Mouse (Mus musculus): ENCODE data around the gene Npas1. TPM values are rescaled to one million over a fixed set of nuclear protein-coding genes. Genes with fewer than 3 reads are reported as not detected.

Npas1 gene
- polyA plus RNA-seq, 1 experiment = not detected

GRCm38 (mm10) chr7:16474445-16474844, 3.1 kb downstream of the Npas1 start:
- H3K4me1 ChIP-seq (ENCODE audit: control insufficient read depth, insufficient read depth, low read length) = no peaks in the 10 kb centered on the region
- TF ChIP-seq POLR2A (IDR thresholded peaks at IDR 0.05; ENCODE audit: borderline replicate concordance, extremely low read depth, low read depth, low read length) (no peak), CTCF (IDR thresholded peaks at IDR 0.05; ENCODE audit: insufficient read depth, low read length) (no peak)
- H3K4me3 ChIP-seq (replicated peaks; ENCODE audit: extremely low read depth, low read depth, low read length) = no peak overlapping the region
- WGBS = 5% methylated on average over 33 of the region's 33 CpGs
- no peak for DNase-seq

GRCm38 (mm10) chr7:16473847-16474246, 3.7 kb downstream of the Npas1 start:
- DNase-seq = no peak
- WGBS = 66% methylated on average over 8 of the region's 8 CpGs
- Histone ChIP-seq H3K4me3 (replicated peaks; ENCODE audit: extremely low read depth, low read depth, low read length) (no peak overlapping the region), H3K4me1 (ENCODE audit: control insufficient read depth, insufficient read depth, low read length) (no peaks in the 10 kb centered on the region)
- TF ChIP-seq CTCF (IDR thresholded peaks at IDR 0.05; ENCODE audit: insufficient read depth, low read length) = no peak
- no peak for TF ChIP-seq POLR2A (IDR thresholded peaks at IDR 0.05; ENCODE audit: borderline replicate concordance, extremely low read depth, low read depth, low read length)

- no peak for DNase-seq
- Histone ChIP-seq H3K4me1 (ENCODE audit: control insufficient read depth, insufficient read depth, low read length) (no peaks in the 10 kb centered on the region), H3K4me3 (replicated peaks; ENCODE audit: extremely low read depth, low read depth, low read length) (no peak overlapping the region)
- 20% methylated on average over 17 of the region's 17 CpGs for whole genome bisulfite sequencing
- TF ChIP-seq POLR2A (IDR thresholded peaks at IDR 0.05; ENCODE audit: borderline replicate concordance, extremely low read depth, low read depth, low read length) (no peak), CTCF (IDR thresholded peaks at IDR 0.05; ENCODE audit: insufficient read depth, low read length) (no peak)
Measured at GRCm38 (mm10) chr7:16472116-16472709, 5.3 kb downstream of the Npas1 start.

DNA sequence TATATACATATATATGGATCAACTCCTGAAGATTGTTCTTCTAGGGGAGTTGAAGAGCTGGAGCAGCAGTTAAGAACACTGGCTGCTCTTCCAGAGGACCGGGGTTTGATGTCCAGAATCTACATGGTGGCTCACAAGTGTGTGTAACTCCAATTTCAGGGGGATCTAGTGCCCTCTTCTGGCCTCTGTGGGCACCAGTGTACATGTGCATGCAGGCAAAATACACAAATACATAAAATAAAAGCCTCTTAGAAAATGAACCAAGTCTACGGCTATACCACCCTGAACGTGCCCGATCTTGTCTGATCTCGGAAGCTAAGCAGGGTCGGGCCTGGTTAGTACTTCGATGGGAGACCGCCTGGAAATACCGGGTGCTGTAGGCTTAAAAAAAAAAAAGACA, 6.0 kb downstream of the Npas1 start:
- no peak for DNase-seq
- WGBS = 43% methylated on average over 9 of the region's 9 CpGs
- Histone ChIP-seq H3K4me1 (ENCODE audit: control insufficient read depth, insufficient read depth, low read length) (no peaks in the 10 kb centered on the region), H3K4me3 (replicated peaks; ENCODE audit: extremely low read depth, low read depth, low read length) (no peak overlapping the region)
- TF ChIP-seq CTCF (IDR thresholded peaks at IDR 0.05; ENCODE audit: insufficient read depth, low read length) (peak; percentile 37; the same call in 1 of the 2 replicates), POLR2A (IDR thresholded peaks at IDR 0.05; ENCODE audit: borderline replicate concordance, extremely low read depth, low read depth, low read length) (no peak)

DNA sequence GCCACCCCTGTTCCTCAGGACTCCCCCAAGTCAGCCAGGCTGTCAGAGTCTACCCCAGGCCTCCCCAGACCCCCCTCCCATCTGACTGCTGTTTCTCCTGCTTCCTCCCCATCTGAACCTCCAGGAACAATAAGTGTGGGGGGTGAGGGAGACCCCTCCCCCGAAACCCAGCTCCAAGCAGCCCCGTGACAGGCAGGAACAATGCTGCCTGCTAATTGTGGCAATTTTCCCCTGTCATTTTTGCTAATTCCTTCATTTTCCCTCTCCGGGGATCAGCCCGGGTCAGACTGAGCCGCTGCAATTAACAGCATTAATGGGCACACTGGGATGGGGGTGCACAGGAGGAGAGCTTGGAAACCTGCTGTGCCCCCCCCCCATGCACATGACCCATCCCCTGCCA, 9.4 kb downstream of the Npas1 start:
- 36% methylated on average over 5 of the region's 5 CpGs for WGBS
- no peak overlapping the region for H3K4me3 ChIP-seq (replicated peaks; ENCODE audit: extremely low read depth, low read depth, low read length)
- TF ChIP-seq POLR2A (IDR thresholded peaks at IDR 0.05; ENCODE audit: borderline replicate concordance, extremely low read depth, low read depth, low read length) (no peak), CTCF (IDR thresholded peaks at IDR 0.05; ENCODE audit: insufficient read depth, low read length) (no peak)
- DNase-seq = no peak
- H3K4me1 ChIP-seq (ENCODE audit: control insufficient read depth, insufficient read depth, low read length) = no peaks in the 10 kb centered on the region

DNA sequence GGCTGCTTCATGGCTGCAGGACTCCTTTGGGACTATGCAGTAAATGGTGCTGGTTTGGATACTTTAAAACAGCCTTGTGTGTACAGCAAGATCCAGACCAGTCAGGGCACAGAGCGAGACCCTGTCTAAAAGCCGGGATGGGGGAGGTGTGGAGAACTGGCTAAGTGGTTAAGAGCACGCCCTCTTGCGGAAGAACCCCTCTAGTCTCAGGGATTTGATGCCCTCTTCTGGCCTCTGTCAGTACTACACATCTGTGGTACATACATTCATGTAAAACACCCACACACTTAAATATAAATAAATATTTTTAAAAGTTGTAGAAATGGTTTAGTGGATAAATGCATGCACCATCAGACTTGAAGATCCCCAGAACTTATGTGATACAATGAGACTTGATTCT, 11.0 kb downstream of the Npas1 start:
- 61% methylated on average over 4 of the region's 4 CpGs for WGBS
- Histone ChIP-seq H3K4me1 (ENCODE audit: control insufficient read depth, insufficient read depth, low read length) (no peaks in the 10 kb centered on the region), H3K4me3 (replicated peaks; ENCODE audit: extremely low read depth, low read depth, low read length) (no peak overlapping the region)
- DNase-seq = no peak
- TF ChIP-seq CTCF (IDR thresholded peaks at IDR 0.05; ENCODE audit: insufficient read depth, low read length) = no peak
- no peak for TF ChIP-seq POLR2A (IDR thresholded peaks at IDR 0.05; ENCODE audit: borderline replicate concordance, extremely low read depth, low read depth, low read length)

DNA sequence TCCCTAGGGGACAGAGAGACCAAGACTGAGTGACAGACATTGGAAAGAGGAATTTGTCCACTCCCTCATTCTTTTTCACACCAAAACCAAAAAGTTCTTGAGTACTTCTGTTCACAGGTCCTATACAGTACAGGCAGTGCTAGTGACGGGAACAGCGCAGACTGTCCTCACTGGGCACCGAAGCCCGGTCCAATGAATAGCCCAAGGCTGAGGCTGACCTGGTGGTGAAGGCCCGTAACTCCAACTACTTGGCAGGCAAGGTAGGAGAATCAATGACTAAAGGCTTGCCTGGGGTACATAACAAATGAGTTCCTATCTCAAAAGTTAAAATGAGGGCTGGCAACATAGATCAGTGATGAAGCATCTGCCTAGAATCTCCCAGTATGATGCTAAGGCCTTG, 12.0 kb downstream of the Npas1 start:
- no peaks in the 10 kb centered on the region for H3K4me1 ChIP-seq (ENCODE audit: control insufficient read depth, insufficient read depth, low read length)
- TF ChIP-seq POLR2A (IDR thresholded peaks at IDR 0.05; ENCODE audit: borderline replicate concordance, extremely low read depth, low read depth, low read length) = no peak
- TF ChIP-seq CTCF (IDR thresholded peaks at IDR 0.05; ENCODE audit: insufficient read depth, low read length) = no peak
- H3K4me3 ChIP-seq (replicated peaks; ENCODE audit: extremely low read depth, low read depth, low read length) = no peak overlapping the region
- no peak for DNase-seq
- WGBS = 89% methylated on average over 5 of the region's 5 CpGs

- Histone ChIP-seq H3K4me3 (replicated peaks; ENCODE audit: extremely low read depth, low read depth, low read length) (no peak overlapping the region), H3K4me1 (ENCODE audit: control insufficient read depth, insufficient read depth, low read length) (no peaks in the 10 kb centered on the region)
- TF ChIP-seq POLR2A (IDR thresholded peaks at IDR 0.05; ENCODE audit: borderline replicate concordance, extremely low read depth, low read depth, low read length) (no peak), CTCF (IDR thresholded peaks at IDR 0.05; ENCODE audit: insufficient read depth, low read length) (peak; percentile 93)
- DNase-seq = peak; percentile 76
- WGBS = 6% methylated on average over 8 of the region's 8 CpGs
Measured at GRCm38 (mm10) chr7:16465160-16465559, 12.4 kb downstream of the Npas1 start.

- no peak overlapping the region for H3K4me3 ChIP-seq (replicated peaks; ENCODE audit: extremely low read depth, low read depth, low read length)
- peak; percentile 96 for TF ChIP-seq CTCF (IDR thresholded peaks at IDR 0.05; ENCODE audit: insufficient read depth, low read length)
- no peak for TF ChIP-seq POLR2A (IDR thresholded peaks at IDR 0.05; ENCODE audit: borderline replicate concordance, extremely low read depth, low read depth, low read length)
- WGBS = under 1% methylated on average over 14 of the region's 14 CpGs
- H3K4me1 ChIP-seq (ENCODE audit: control insufficient read depth, insufficient read depth, low read length) = no peaks in the 10 kb centered on the region
- DNase-seq = peak; percentile 82
Measured at GRCm38 (mm10) chr7:16463214-16463613, 14.3 kb downstream of the Npas1 start.

- 78% methylated on average over 6 of the region's 6 CpGs for WGBS
- no peak for DNase-seq
- no peak for TF ChIP-seq POLR2A (IDR thresholded peaks at IDR 0.05; ENCODE audit: borderline replicate concordance, extremely low read depth, low read depth, low read length)
- TF ChIP-seq CTCF (IDR thresholded peaks at IDR 0.05; ENCODE audit: insufficient read depth, low read length) = no peak
- Histone ChIP-seq H3K4me1 (ENCODE audit: control insufficient read depth, insufficient read depth, low read length) (no peaks in the 10 kb centered on the region), H3K4me3 (replicated peaks; ENCODE audit: extremely low read depth, low read depth, low read length) (no peak overlapping the region)
Measured at GRCm38 (mm10) chr7:16461705-16462104, 15.8 kb downstream of the Npas1 start.
